Comparison of ENCODE assay signal across 22 mouse cellular contexts in genomic region chr8:123889797-123890196, GRCm38 (mm10). TPM values are rescaled to one million over a fixed set of nuclear protein-coding genes. Genes with fewer than 3 reads are reported as not detected.
"Had no signal": no experiment of that assay in that cellular context is flagged by ENCODE, and none has a peak within 500 bp of the region (broad histone marks: within the 10 kb centered on the region; RNA-seq: fewer than 3 reads in every experiment).

No protein-coding gene starts in this region.

- DNase-seq: lung, adult 2 months; lung, postnatal 14 days; lung, postnatal 36 days; retina, postnatal 1 day; right cerebral cortex, adult 18-20 months; right cerebral cortex, postnatal 25 days; right cerebral cortex, postnatal 4 days; spleen, adult 18-20 months; thymus, adult 18-20 months; thymus, postnatal 14 days; thymus, postnatal 36 days had no signal

- ATAC-seq: lung, postnatal 0 days; midbrain, embryonic 13.5 days; midbrain, embryonic 15.5 days had no signal

- H3K36me3 ChIP-seq: lung, embryonic 15.5 days; midbrain, embryonic 13.5 days; midbrain, embryonic 15.5 days; neural tube, embryonic 13.5 days; neural tube, embryonic 15.5 days had no signal

- H3K4me2 ChIP-seq: lung, embryonic 15.5 days; midbrain, embryonic 11.5 days; midbrain, embryonic 13.5 days; midbrain, embryonic 15.5 days; neural tube, embryonic 13.5 days; neural tube, embryonic 15.5 days had no signal

- H3K4me3 ChIP-seq: lung, embryonic 15.5 days; megakaryocyte, embryonic 14.5 days; midbrain, embryonic 13.5 days; midbrain, embryonic 15.5 days; neural tube, embryonic 13.5 days; neural tube, embryonic 15.5 days had no signal

- H3K9ac ChIP-seq: lung, embryonic 15.5 days; midbrain, embryonic 13.5 days; midbrain, embryonic 15.5 days; neural tube, embryonic 13.5 days; neural tube, embryonic 15.5 days had no signal

- H3K9me3 ChIP-seq: lung, embryonic 15.5 days; midbrain, embryonic 13.5 days; midbrain, embryonic 15.5 days; neural tube, embryonic 13.5 days; neural tube, embryonic 15.5 days had no signal

- H3K27ac ChIP-seq: lung, embryonic 15.5 days; macrophage; midbrain, embryonic 13.5 days; midbrain, embryonic 15.5 days; neural tube, embryonic 13.5 days; neural tube, embryonic 15.5 days had no signal

RNA-seq across cellular contexts. Expression of gene Acta1, which starts 4.8 kb away (rescaled TPM):
- total RNA-seq: megakaryocyte progenitor cell, adult 5-6 weeks; monocyte, adult 5-6 weeks had no signal
- polyA plus RNA-seq: macrophage; midbrain, embryonic 11.5 days had no signal
